Mouse (Mus musculus): ENCODE data around the gene Angptl2. TPM values are rescaled to one million over a fixed set of nuclear protein-coding genes. Genes with fewer than 3 reads are reported as not detected.

Gene Angptl2
- polyA plus RNA-seq, 1 experiment from 2014 or later: 24.2 TPM

- whole genome bisulfite sequencing: 59% methylated on average over 16 of the region's 16 CpGs
- Histone ChIP-seq H3K27ac (ENCODE audit: low read depth, low read length) (peak overlapping the region; percentile 15; the same call in 1 of the 2 replicates), H3K36me3 (ENCODE audit: control insufficient read depth, insufficient read depth) (no peaks in the 10 kb centered on the region), H3K9ac (ENCODE audit: low read depth, low read length) (no peak overlapping the region), H3K9me3 (ENCODE audit: control insufficient read depth) (no peaks in the 10 kb centered on the region), H3K4me3 (ENCODE audit: low read depth, low read length) (no peak overlapping the region), H3K4me1 (replicated peaks; ENCODE audit: control insufficient read depth, insufficient read depth, low read length) (0 out of 2 replicates have a peak, but pooled peaks cover 7% of the 10 kb centered on the region), H3K27me3 (replicated peaks; ENCODE audit: control insufficient read depth, insufficient read depth, low read length) (no peaks in the 10 kb centered on the region), H3K4me2 (replicated peaks; ENCODE audit: low read depth) (no peak overlapping the region)
- no peak for TF ChIP-seq CTCF (IDR thresholded peaks at IDR 0.05; ENCODE audit: low read depth)
- 0 out of 2 replicates have a peak, but pooled peaks have one; percentile 27 for ATAC-seq
Measured at GRCm38 (mm10) chr2:33179930-33180630, 35.8 kb upstream of the Angptl2 start.

- WGBS: 95% methylated on average over 7 of the region's 7 CpGs
- Histone ChIP-seq H3K4me3 (ENCODE audit: low read depth, low read length) (no peak overlapping the region), H3K36me3 (ENCODE audit: control insufficient read depth, insufficient read depth) (no peaks in the 10 kb centered on the region), H3K9ac (ENCODE audit: low read depth, low read length) (no peak overlapping the region), H3K27ac (ENCODE audit: low read depth, low read length) (no peak overlapping the region), H3K27me3 (replicated peaks; ENCODE audit: control insufficient read depth, insufficient read depth, low read length) (no peaks in the 10 kb centered on the region), H3K4me1 (replicated peaks; ENCODE audit: control insufficient read depth, insufficient read depth, low read length) (0 out of 2 replicates have a peak, but pooled peaks cover 1% of the 10 kb centered on the region), H3K4me2 (replicated peaks; ENCODE audit: low read depth) (no peak overlapping the region), H3K9me3 (ENCODE audit: control insufficient read depth) (no peaks in the 10 kb centered on the region)
- no peak for TF ChIP-seq CTCF (IDR thresholded peaks at IDR 0.05; ENCODE audit: low read depth)
- ATAC-seq: no peak
Measured at GRCm38 (mm10) chr2:33183321-33183720, 32.5 kb upstream of the Angptl2 start.

- Histone ChIP-seq H3K4me2 (replicated peaks; ENCODE audit: low read depth) (no peak overlapping the region), H3K9me3 (ENCODE audit: control insufficient read depth) (no peaks in the 10 kb centered on the region), H3K4me3 (ENCODE audit: low read depth, low read length) (no peak overlapping the region), H3K36me3 (ENCODE audit: control insufficient read depth, insufficient read depth) (no peaks in the 10 kb centered on the region), H3K27me3 (replicated peaks; ENCODE audit: control insufficient read depth, insufficient read depth, low read length) (no peaks in the 10 kb centered on the region), H3K27ac (ENCODE audit: low read depth, low read length) (no peak overlapping the region), H3K9ac (ENCODE audit: low read depth, low read length) (no peak overlapping the region), H3K4me1 (replicated peaks; ENCODE audit: control insufficient read depth, insufficient read depth, low read length) (no peaks in the 10 kb centered on the region)
- no peak for ATAC-seq
- no peak for TF ChIP-seq CTCF (IDR thresholded peaks at IDR 0.05; ENCODE audit: low read depth)
- 71% methylated on average over 10 of the region's 10 CpGs for WGBS
Measured at GRCm38 (mm10) chr2:33184641-33185040, 31.2 kb upstream of the Angptl2 start.

GRCm38 (mm10) chr2:33185258-33185657 is 30.6 kb upstream of the Angptl2 start:
- no peaks in the 10 kb centered on the region for H3K27me3 ChIP-seq (replicated peaks; ENCODE audit: control insufficient read depth, insufficient read depth, low read length)
- peak; percentile 68 for TF ChIP-seq CTCF (IDR thresholded peaks at IDR 0.05; ENCODE audit: low read depth)
- H3K4me1 ChIP-seq (replicated peaks; ENCODE audit: control insufficient read depth, insufficient read depth, low read length): no peaks in the 10 kb centered on the region
- H3K36me3 ChIP-seq (ENCODE audit: control insufficient read depth, insufficient read depth): no peaks in the 10 kb centered on the region
- H3K9me3 ChIP-seq (ENCODE audit: control insufficient read depth): no peaks in the 10 kb centered on the region
- WGBS: 72% methylated on average over 7 of the region's 7 CpGs
- ATAC-seq: no peak
- no peak overlapping the region for H3K4me2 ChIP-seq (replicated peaks; ENCODE audit: low read depth)
- no peak overlapping the region for H3K27ac ChIP-seq (ENCODE audit: low read depth, low read length)
- H3K9ac ChIP-seq (ENCODE audit: low read depth, low read length): no peak overlapping the region
- no peak overlapping the region for H3K4me3 ChIP-seq (ENCODE audit: low read depth, low read length)

GRCm38 (mm10) chr2:33186505-33186904 is 29.4 kb upstream of the Angptl2 start:
- 70% methylated on average over 7 of the region's 7 CpGs for WGBS

GRCm38 (mm10) chr2:33187874-33188273 is 28.0 kb upstream of the Angptl2 start:
- Histone ChIP-seq H3K4me2 (replicated peaks; ENCODE audit: low read depth) (no peak overlapping the region), H3K9me3 (ENCODE audit: control insufficient read depth) (no peaks in the 10 kb centered on the region), H3K27ac (ENCODE audit: low read depth, low read length) (no peak overlapping the region), H3K4me1 (replicated peaks; ENCODE audit: control insufficient read depth, insufficient read depth, low read length) (no peaks in the 10 kb centered on the region), H3K9ac (ENCODE audit: low read depth, low read length) (no peak overlapping the region), H3K4me3 (ENCODE audit: low read depth, low read length) (no peak overlapping the region), H3K36me3 (ENCODE audit: control insufficient read depth, insufficient read depth) (no peaks in the 10 kb centered on the region), H3K27me3 (replicated peaks; ENCODE audit: control insufficient read depth, insufficient read depth, low read length) (no peaks in the 10 kb centered on the region)
- 77% methylated on average over 2 of the region's 2 CpGs for WGBS
- TF ChIP-seq CTCF (IDR thresholded peaks at IDR 0.05; ENCODE audit: low read depth): no peak
- no peak for ATAC-seq

More at GRCm38 (mm10) chr2:33186505-33186904, 29.4 kb upstream of the Angptl2 start:
- no peak for ATAC-seq
- H3K27ac ChIP-seq (ENCODE audit: low read depth, low read length): no peak overlapping the region
- no peak for TF ChIP-seq CTCF (IDR thresholded peaks at IDR 0.05; ENCODE audit: low read depth)
- no peak overlapping the region for H3K9ac ChIP-seq (ENCODE audit: low read depth, low read length)
- H3K27me3 ChIP-seq (replicated peaks; ENCODE audit: control insufficient read depth, insufficient read depth, low read length): no peaks in the 10 kb centered on the region
- H3K4me2 ChIP-seq (replicated peaks; ENCODE audit: low read depth): no peak overlapping the region
- no peaks in the 10 kb centered on the region for H3K36me3 ChIP-seq (ENCODE audit: control insufficient read depth, insufficient read depth)
- no peaks in the 10 kb centered on the region for H3K9me3 ChIP-seq (ENCODE audit: control insufficient read depth)
- no peaks in the 10 kb centered on the region for H3K4me1 ChIP-seq (replicated peaks; ENCODE audit: control insufficient read depth, insufficient read depth, low read length)
- H3K4me3 ChIP-seq (ENCODE audit: low read depth, low read length): no peak overlapping the region

Data from intestine, postnatal 0 days (tissue).